Mouse (Mus musculus) spleen, postnatal 36 days (tissue): Measurements from ENCODE around the gene Tk2.
"Not testable (repeated sequence)": the region's sequence is repeated elsewhere in the genome, so short reads cannot be mapped to it uniquely, and the experiment has no call there.

Experiments used
- DNase-seq, 2 experiments: peaks; one replicate each; pipeline ENCODE4 v3.0.0; 2022; ENCODE audit warnings: low spot score in 2 of 2, mixed read lengths in 1 of 2

Tk2 gene

DNA sequence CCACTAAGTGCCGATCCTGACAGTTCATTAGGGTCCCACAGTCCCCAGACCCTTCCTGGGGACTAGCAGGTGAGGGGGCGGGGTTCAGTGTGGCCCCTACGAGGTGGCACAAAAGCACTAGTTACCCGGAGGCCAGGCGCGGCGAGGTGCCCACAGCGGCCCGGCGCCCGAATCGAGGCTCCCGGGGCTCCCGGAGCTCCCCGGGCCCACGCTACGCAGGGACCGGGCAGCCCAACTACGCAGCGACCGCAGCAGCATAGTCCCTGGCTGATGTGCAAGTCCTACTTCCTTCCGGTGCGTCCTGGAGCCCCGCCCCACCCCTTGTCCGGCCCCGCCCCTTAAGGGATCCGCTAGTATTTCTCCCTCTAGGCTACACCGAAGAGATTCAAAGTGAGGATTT lies at the start of gene Tk2:
Tk2 (minus strand) TSS at position 283 of the 400 bp plus-strand sequence.
- DNase-seq = peak; percentile 81 to 85

DNA sequence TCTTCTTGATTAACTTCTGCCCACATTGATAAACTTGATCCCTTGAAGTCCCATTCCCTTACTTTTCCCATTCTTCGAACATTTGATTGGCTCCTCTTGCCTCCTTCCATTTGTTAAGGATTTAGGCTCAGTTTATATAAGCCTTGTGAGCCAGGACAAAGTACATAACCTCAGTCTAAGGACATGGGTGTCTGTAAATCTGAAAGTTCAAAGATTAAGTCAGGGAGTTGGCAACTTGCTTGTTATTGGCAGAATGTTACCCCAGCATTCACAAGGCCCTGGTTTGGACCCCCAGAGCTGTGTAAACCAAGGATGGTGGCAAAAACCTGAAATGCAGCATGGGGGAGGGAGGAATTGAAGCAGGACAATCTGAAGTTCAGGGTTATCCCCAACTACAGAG lies 46.0 kb upstream of the Tk2 start:
- no peak for DNase-seq

DNA sequence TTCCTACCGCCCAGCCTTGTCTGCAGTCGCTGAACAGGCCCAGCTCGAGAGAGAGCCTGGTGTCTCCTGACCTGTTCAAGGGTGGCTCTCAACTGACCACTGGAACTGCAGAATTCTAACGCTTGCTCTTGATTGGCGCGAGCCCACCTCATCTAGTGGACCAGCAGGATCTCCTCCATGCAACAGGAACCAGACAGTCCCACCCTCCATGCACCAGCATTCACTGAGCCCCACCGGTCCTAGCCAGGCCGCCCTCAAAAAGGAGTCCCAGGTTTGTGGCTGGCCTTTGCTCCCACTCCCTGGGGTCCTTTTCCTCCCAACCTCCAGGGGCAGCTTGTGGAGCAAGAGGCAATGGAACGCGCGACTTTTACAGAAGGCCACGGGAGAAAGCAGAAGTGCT lies 44.7 kb upstream of the Tk2 start, which contains the start of gene Cmtm2a:
Cmtm2a (minus strand) TSS at position 101 of the 400 bp plus-strand sequence.
- not testable (repeated sequence) for DNase-seq

DNA sequence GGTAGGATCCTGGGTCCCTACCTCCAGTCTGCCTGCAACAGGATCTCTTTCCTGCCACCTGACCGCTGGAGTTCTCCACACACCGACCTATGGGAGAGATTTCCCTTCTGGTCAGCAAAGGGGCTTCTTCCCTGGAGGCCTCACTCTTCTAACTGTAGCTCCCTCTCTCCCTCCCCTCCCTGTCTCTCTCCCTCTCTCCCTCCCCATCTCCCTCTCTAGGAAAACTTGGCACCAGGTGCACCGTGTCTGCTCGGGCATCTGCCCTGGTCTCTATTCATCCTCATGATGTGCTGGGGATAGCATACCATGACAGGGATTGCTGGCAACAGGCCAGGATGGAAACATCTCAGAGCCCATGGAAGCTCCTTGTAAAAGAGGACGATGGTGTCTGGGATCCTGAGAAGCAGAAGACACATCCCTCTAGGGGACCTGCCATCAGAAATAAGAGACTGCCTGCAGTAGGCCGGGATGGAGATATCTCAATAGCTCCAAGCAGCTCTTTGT lies 20.6 kb upstream of the Tk2 start:
- no peak for DNase-seq

DNA sequence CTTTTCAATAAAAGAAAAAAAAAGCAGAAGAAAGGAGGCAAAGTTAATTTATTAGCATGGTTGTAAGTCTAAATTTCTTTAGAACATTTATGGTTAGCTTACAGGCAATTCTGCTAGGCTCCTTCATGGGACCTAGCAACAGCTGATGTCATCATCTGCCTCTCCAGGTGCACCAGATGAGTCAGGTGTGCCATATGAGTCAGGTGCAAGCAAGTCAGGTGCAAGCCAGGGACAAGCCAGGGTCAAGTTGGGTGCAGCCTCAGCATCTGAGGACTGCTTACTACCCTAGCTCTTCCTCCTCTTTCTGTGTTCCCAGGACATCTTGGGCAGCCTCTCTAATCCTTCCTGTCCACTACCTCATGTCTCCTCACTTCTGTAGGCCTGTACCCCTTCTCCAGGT lies 20.0 kb upstream of the Tk2 start:
- DNase-seq = no peak

DNA sequence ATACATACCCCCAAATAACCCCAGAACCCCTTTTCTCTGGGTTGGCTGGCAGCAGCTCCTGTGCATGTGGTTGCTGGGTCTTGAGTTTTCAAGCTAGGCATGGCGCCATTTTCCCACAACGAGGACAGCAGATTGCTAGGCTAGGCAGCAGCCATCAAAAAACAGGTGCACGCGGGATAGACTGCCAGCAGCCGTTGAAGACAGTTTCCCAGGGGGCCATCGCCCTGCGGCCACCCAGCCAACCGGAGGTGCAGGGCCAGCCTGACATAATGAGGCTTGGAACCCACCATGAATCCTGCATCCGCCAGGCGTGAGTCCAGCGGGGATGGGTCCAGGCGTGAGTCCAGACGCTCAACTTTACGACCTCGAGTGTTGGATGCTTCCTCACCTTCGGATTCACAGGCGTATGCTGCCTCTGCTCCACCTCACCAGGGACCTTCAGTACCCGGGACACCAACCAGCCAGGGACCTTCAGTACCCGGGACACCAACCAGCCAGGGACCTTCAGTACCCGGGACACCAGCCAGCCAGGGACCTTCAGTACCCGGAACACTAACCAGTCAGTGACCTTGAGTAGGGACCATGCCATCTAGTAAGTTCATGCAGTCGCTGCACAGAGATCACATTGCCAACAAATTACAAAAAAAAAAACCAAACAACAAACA lies 16.0 kb upstream of the Tk2 start:
- not testable (repeated sequence) for DNase-seq

DNA sequence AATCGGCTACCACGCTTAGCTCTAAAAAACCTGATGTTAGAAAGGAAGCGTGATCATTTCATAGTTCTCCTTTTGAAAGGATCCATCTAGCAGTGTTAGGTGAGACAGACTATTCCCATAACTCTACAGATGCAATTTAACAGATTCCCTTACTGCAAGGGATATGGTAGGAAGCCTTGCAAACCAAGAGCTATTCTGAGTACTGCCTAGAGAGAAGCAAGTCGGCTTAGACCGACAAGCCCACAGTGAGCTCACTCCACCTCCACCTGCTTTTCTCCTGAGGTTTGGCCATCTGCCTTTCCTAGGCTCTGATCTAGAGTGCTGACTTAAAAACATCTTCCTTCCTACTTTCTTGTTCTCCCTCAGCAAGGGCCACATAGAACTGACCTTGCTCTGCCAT lies 13.4 kb upstream of the Tk2 start:
- DNase-seq = not testable (repeated sequence)

DNA sequence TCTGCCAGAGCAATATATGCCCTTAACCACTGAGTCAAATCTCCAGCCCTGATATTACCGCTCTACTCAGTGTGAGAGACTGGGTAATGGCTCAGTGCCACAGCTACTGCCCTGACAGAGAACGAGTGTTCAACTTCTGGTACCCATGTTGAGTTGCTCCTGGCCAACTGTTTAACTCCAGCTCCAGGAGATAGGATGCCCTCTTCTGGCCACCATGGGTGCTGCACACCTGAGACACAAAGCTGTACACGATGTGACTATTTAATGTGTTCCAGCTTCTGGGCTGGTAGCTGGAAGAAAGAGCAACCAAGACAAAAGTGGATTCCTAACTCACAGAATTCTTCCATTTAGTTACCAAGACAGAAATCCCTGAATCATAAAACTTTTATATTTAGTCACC lies 4.7 kb upstream of the Tk2 start:
- peak; percentile 47 to 54 for DNase-seq

DNA sequence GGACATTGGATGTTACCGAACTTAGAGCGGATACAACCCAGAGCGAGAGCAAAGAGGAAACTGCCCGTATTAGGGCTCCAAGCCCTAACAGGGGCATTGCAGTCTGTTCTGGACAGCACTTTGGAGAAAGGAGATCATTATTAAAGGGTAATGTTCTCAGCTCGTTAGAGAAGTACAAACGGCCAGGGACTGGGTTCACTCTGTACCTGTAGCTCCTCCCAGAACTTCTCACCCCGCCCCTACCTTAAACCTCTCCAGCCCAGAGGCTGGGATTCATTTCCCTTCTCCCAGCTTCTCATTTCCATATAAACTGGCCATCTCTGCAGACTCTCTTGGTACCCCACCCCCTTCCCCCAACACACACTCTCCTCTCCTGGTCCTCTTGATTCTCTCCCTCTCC lies 3.1 kb upstream of the Tk2 start:
- no peak for DNase-seq

DNA sequence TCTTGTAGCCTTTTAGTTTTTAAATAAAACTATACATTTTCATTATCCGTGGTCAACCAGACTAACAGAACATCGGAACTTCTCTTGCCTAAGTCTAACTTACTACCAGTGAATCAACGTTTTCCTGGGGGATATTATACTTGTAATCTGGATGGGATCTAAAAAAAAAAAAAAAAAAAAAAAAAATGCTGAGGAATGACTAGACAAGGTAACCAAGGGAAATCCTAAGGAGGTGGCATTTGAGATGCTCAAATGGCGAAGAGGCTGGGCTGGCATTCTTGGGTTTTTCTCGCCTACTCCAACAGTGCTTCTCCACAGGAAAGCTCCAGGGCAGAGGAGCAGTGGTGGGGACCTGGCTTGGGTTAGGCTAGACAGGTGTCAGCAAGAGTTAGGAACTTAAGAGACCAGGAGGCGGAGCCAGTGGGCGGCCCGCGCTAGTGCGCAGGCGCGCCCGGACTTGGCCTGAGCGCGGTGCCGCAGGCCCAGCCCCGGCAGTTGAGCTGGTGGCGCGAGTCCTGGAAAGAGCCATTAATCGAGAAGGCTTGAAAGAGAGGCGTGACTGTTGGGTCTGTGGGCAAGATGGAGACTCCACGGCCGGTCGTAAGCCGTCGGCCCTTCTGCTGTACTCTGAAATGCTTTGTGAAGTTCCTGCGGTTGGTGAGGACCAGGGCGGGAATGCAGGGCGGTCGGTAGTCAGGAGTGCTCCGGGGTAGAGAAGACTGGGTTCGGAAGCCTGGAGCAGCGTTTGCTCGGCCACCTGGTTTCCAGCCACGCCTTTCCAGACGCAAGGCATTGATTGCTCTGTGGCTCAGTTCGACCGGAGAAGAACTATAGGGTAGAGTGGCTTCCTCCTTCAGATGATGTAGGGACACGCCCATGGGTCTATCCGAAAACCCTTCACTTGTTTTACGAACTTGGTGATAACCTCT lies 2.3 kb upstream of the Tk2 start, which contains the start of gene Cklf:
Cklf (plus strand) TSS at position 423 of the 929 bp plus-strand sequence.
- peak; percentile 86 to 90 for DNase-seq

DNA sequence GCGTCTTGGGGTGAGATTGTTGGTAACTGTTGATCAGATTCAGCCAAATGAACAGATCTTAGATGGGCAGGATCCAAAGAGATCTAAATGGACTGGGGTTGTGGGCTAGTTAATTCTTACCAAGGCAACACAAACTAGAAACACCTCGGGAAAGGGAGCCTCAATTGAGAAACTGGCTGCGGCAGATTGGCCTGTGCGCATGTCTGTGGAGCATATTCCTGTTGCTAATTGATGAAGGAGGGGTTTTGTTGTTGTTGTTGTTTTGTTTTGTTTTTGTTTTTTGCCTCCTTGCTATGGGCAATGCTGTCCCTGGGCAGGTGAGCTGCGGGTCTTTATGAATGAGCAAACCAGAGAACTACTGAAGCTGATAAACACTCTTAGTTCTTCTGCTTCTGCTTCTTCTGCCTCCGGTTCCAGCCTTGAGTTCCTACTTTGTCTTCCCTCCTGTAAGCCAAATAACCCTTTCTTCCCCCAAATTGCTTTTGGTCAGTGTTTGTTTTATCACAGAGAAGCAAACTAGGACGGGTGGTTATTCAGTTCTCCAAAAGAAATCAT lies 1.2 kb upstream of the Tk2 start:
- no peak for DNase-seq

DNA sequence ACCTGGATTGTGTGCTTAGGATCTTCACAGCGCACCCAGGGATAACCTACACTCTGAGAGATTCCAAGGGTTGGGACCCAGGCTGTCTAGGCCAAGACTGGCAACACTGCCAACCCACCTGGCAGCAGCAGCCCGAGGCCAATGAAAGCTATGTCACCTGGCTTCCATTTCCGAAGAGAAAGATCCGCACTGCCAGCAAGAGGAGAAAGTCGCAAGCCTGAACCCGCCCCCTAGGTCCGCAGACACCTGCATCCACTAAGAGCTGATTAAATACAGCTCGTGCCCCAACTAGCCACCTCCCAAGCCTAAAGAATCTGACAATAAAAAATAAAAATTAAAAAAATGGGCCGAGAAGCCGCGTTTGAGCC lies 466 bp downstream of the Tk2 start:
- DNase-seq = peak; percentile 50 to 54

DNA sequence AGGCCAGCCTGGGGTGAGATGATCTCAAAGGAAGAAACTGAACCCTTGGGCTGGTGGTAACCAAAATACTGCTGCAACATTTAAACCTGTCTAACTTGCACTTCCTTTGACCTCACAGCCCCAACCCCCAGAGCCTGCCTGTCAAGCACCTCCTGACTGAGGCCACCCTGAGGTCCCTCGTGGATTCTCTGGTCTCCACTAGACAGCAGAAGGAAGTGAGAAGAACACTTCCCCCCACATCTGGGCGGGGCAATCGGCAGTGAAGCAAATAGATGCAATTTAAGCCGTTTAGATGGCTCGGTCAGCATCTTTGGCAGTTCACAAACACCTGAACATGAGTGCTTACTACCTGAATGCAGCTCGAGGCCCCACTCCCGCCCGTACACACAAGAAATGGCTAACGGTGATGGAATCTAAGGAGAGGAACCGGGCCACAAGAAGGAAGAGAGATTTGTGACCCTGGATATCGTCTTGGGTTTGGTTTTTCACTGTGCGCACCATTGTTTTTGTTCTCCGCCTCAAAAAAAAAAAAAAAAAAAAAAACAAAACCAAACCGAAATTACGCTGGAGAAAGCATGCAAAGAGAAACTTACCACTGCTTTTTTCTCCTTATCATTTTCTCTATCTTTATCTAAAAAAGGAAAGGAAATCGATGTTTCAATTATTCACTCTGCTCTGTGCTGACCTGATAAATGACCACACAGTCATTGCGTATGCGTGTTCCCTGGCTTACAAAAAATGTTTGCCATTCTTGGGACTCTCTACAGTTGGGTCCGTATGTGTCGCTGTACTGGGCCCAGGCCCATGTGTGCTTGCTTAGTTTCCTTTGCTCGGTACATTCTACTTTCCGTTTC lies 1.1 kb downstream of the Tk2 start:
- DNase-seq = peak; percentile 95

DNA sequence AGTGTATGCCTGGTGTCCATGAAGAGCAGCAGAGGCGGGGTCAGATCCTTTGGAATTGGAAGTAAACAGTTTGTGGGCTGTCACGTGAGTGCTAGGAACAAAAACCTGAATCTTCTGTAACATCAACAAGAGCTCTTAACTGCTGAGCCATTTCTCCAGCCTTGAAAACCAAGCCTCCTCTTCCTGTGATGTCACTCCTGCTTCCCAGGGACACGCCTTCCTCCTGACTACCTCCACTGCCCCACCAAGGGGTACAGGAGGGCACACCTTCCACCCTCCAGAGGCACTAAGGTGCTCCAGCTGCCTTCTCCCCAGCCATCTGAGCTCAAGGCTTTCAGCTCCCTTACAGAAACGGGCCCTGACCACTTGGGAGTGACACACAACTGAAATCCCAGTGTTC lies 1.7 kb downstream of the Tk2 start:
- no peak for DNase-seq

DNA sequence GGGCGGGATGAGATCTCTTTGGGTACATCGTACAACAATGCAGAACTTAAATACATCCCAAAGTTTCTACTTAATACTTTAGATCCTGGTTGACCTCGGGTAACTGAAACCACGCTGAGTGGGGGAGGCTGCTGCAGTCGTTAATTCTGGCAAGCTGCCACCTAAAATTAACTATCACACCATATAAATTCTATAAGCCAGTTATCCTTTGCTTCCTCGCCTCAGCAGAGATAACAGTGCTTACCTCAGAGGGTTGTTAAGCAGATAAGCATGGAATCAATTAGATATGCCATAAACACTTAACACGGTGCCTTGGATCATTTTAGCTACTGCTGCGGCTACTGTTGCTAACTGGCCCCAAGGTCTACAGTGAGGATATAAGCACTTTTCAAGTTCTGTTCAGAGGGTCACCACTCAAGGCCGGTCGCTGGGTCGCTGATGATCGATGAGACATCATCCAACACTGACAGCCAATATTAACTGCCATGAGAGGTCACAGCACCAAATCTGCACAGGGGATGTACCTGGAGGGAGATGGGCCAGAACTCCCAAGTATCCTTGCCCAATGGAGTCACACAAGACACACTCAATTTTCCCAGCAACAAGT lies 6.2 kb downstream of the Tk2 start:
- no peak for DNase-seq

DNA sequence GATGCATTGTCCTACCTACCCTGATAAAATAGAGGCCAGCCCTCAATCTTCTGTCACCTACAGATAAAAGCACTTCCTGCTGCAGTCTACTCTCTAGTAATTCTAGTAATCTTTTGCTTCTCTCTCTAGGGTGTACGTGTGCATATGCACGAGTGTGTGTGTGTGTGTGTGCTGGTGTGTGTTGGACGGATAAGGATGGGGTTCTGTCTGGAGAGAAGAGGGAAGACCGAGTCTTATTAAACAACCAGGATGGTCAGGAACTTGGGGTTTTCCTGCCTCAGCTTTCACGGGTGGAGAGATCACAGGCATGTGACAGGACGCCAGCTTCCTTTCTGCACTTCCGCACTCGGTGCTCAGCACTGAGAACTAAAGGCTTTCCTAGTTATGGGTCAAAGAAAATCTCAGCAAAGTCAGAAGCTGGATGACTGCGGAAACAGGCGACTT lies 8.9 kb downstream of the Tk2 start:
- DNase-seq = peak; percentile 68 to 70

DNA sequence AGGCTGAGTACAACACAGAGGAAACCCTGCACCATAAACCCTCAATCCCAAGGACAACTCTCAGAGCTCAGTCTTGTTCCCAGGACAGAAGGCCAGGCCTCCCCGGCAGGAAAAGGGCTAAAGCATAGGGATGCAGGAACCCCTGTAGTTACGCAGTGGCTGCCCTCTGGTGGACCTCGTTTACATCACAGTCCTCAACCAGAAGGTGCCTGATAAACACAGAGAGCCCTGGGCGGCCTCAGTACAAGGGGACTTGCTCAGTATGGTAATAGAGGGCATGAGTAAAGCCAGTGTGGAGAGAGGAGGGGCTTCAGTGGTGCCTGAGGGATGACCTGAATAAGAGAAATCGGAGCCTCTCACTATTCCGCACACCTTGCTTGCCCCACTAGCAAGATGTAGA lies 13.8 kb downstream of the Tk2 start:
- no peak for DNase-seq

DNA sequence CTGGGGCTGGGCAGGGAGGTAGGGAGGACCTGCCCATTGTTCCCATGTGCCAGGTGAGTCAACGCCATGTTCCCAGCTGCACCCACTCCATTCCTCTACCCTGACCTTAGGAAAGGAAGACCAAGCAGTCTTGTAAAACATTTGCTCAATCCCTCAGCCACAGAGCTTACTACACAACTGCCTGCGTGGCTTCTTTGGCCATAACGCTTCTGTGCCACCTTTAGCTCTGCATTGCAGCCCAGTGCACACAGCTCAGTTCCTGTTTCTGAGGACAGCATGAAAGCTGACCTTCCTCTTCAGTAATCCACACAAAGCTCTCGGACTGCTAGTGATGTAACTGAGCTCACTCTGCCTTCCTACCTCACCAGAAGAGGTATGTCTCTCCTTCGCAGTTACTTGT lies 15.4 kb downstream of the Tk2 start:
- DNase-seq = peak; percentile 65 to 67

DNA sequence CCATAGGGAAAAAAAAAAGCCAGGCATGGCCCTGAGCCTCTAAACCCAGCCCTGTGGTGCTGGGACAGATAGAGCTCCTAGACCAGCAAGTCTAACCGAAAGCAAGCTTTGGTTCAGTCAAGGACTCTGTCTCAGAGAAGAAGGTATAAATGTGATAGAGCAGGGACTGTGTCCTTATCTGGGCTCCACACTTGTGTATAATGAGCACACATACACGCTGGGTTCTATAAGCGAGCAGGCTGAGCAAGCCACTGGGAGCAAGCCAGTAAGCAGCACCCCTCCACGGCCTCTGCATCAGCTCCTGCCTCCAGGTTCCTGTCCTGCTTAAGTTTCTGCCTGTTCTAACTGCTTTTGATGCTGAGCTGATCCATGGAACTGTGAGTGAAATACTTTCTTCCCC lies 16.3 kb downstream of the Tk2 start:
- no peak for DNase-seq

DNA sequence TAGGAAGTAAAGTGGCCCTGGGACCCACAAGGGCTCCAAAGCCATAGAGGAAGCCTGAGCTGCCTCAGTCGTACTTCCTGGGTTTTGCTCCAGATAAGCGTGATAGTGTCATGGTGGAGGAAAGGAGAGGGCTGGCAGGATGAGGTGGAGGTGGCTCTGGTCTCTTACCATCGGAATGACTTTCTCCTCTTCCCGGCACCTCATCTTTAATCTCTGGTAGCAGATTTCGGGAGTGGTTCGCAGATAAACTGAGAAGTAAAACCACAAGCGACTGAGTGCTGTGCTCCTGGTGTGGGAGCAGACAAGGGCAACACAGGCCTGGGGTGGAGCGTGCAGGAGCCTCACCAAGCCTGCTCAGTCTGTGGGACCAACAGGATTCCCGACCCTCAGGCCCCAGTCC lies 18.0 kb downstream of the Tk2 start:
- DNase-seq = no peak

DNA sequence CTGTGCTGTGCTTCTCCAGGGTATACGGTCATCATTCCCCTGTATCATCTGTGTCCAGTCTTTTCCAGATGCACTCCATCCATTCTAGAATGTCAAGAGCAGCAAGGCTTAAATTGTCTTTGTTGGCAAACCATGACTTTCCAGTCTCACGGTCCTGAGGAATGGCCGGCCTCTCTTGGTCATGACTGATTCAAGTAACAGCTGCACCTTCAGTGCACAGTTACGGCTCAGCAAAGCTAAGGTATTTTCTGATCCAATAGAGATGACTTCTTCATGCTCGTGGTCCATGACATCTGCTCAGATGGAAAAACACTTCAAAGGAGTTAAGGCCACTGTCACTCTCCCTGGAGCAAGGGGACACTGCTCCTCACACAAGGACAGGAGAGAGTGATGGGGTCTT lies 21.3 kb downstream of the Tk2 start:
- DNase-seq = no peak
